Mouse (Mus musculus): Measurements from ENCODE around the gene Med24. TPM values are rescaled to one million over a fixed set of nuclear protein-coding genes. Genes with fewer than 3 reads are reported as not detected.
"Not testable (repeated sequence)": the region's sequence is repeated elsewhere in the genome, so short reads cannot be mapped to it uniquely, and the experiment has no call there.

The Med24 gene
- polyA plus RNA-seq, 2 experiments, result 43.9 to 83.4 TPM

GRCm38 (mm10) chr11:98671284-98671815 lies 57.9 kb downstream of the Med24 start:
- Histone ChIP-seq H3K4me3 (replicated peaks; ENCODE audit: low read length) (no peak overlapping the region), H3K36me3 (ENCODE audit: control insufficient read depth, insufficient read depth, low read length) (no peaks in the 10 kb centered on the region), H3K4me1 (ENCODE audit: control insufficient read depth, insufficient read depth, low read length) (no peaks in the 10 kb centered on the region), H3K9ac (ENCODE audit: low read depth, low read length, severe bottlenecking) (no peak overlapping the region), H3K9me3 (ENCODE audit: control insufficient read depth, low read length) (no peaks in the 10 kb centered on the region), H3K4me2 (replicated peaks; ENCODE audit: low read depth, low read length, severe bottlenecking) (no peak overlapping the region), H3K27me3 (ENCODE audit: control insufficient read depth, insufficient read depth, low read length) (0 out of 2 replicates have a peak, but pooled peaks cover 14% of the 10 kb centered on the region), H3K27ac (replicated peaks; ENCODE audit: low read depth, low read length) (no peak overlapping the region)
- ATAC-seq (ENCODE audit: low FRiP score, low read depth) (no peak), DNase-seq (ENCODE audit: low spot score) (no peak)
- WGBS, result 66% methylated on average over 3 of the region's 3 CpGs
- no peak for TF ChIP-seq POLR2A (IDR thresholded peaks at IDR 0.05; ENCODE audit: borderline replicate concordance, extremely low read depth, insufficient read depth, insufficient read length)

GRCm38 (mm10) chr11:98668984-98669383 lies 60.3 kb downstream of the Med24 start:
- Histone ChIP-seq H3K9me3 (ENCODE audit: control insufficient read depth, low read length) (no peaks in the 10 kb centered on the region), H3K27me3 (ENCODE audit: control insufficient read depth, insufficient read depth, low read length) (0 out of 2 replicates have a peak, but pooled peaks cover 14% of the 10 kb centered on the region), H3K27ac (replicated peaks; ENCODE audit: low read depth, low read length) (no peak overlapping the region), H3K36me3 (ENCODE audit: control insufficient read depth, insufficient read depth, low read length) (no peaks in the 10 kb centered on the region), H3K4me2 (replicated peaks; ENCODE audit: low read depth, low read length, severe bottlenecking) (no peak overlapping the region), H3K4me1 (ENCODE audit: control insufficient read depth, insufficient read depth, low read length) (no peaks in the 10 kb centered on the region), H3K9ac (ENCODE audit: low read depth, low read length, severe bottlenecking) (no peak overlapping the region), H3K4me3 (replicated peaks; ENCODE audit: low read length) (no peak overlapping the region)
- DNase-seq (ENCODE audit: low spot score) (no peak), ATAC-seq (ENCODE audit: low FRiP score, low read depth) (no peak)
- 65% methylated on average over 2 of the region's 2 CpGs for WGBS
- no peak for TF ChIP-seq POLR2A (IDR thresholded peaks at IDR 0.05; ENCODE audit: borderline replicate concordance, extremely low read depth, insufficient read depth, insufficient read length)

GRCm38 (mm10) chr11:98664091-98664490 lies 65.1 kb downstream of the Med24 start, which contains the start of gene Gsdma:
TSS of gene Gsdma (plus strand) at chr11:98664351.
- Histone ChIP-seq H3K4me3 (replicated peaks; ENCODE audit: low read length) (no peak within 1 kb of the TSS), H3K4me1 (ENCODE audit: control insufficient read depth, insufficient read depth, low read length) (no peaks in the 10 kb centered on the region), H3K9ac (ENCODE audit: low read depth, low read length, severe bottlenecking) (no peak within 1 kb of the TSS), H3K27ac (replicated peaks; ENCODE audit: low read depth, low read length) (no peak within 1 kb of the TSS), H3K4me2 (replicated peaks; ENCODE audit: low read depth, low read length, severe bottlenecking) (no peak within 1 kb of the TSS), H3K27me3 (ENCODE audit: control insufficient read depth, insufficient read depth, low read length) (0 out of 2 replicates have a peak, but pooled peaks cover 14% of the 10 kb centered on the region), H3K9me3 (ENCODE audit: control insufficient read depth, low read length) (no peaks in the 10 kb centered on the region), H3K36me3 (ENCODE audit: control insufficient read depth, insufficient read depth, low read length) (no peaks in the 10 kb centered on the region)
- ATAC-seq (ENCODE audit: low FRiP score, low read depth) (no peak), DNase-seq (ENCODE audit: low spot score) (no peak)
- no peak for TF ChIP-seq POLR2A (IDR thresholded peaks at IDR 0.05; ENCODE audit: borderline replicate concordance, extremely low read depth, insufficient read depth, insufficient read length)
- 23% methylated on average over 4 of the region's 4 CpGs for WGBS

DNA sequence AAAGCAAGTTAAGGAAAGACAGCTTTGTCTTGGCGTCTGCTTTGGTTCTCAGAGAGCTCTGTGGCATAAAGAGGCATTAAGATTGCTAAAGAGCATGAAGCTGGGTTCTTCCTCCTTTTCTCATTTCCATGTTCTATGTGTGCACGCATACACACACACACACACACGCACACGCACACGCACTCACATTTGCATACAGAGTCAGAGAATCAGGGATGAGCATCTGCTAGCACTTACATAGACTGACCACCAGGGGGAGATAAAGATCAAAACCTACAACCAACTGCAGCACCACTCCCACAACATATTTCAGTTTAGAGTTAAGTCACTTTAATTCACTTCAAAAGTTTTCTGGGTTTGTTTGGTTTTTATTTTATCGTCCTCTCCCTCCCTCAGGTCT lies 68.7 kb downstream of the Med24 start:
- Histone ChIP-seq H3K9me3 (ENCODE audit: control insufficient read depth, low read length) (no peaks in the 10 kb centered on the region), H3K27ac (replicated peaks; ENCODE audit: low read depth, low read length) (no peak overlapping the region), H3K4me2 (replicated peaks; ENCODE audit: low read depth, low read length, severe bottlenecking) (no peak overlapping the region), H3K9ac (ENCODE audit: low read depth, low read length, severe bottlenecking) (no peak overlapping the region), H3K36me3 (ENCODE audit: control insufficient read depth, insufficient read depth, low read length) (no peaks in the 10 kb centered on the region), H3K4me3 (replicated peaks; ENCODE audit: low read length) (no peak overlapping the region), H3K4me1 (ENCODE audit: control insufficient read depth, insufficient read depth, low read length) (no peaks in the 10 kb centered on the region), H3K27me3 (ENCODE audit: control insufficient read depth, insufficient read depth, low read length) (no peaks in the 10 kb centered on the region)
- TF ChIP-seq POLR2A (IDR thresholded peaks at IDR 0.05; ENCODE audit: borderline replicate concordance, extremely low read depth, insufficient read depth, insufficient read length), result no peak
- DNase-seq (ENCODE audit: low spot score), result peak; percentile 77
- no peak for ATAC-seq (ENCODE audit: low FRiP score, low read depth)
- WGBS, result 8% methylated on average over 6 of the region's 6 CpGs

DNA sequence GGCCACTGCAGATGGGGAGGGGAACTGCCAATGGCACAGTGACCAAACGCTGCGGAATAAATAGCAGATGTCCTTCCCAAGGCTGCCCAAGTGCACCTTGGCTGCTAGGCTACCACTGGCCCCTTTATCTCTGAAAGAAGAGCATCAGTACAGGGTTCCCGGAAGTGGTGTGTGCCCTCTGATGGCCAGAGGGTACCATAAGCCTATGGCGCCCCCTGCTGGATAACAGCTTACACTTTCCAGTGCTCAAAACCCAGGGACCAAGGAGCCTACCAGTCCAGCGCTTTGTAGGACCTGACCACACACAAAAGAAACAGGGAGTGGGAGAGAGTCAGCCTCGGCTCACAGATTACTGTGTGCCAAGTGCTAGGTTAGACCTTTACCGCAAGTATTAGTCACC lies 74.2 kb downstream of the Med24 start:
- DNase-seq (ENCODE audit: low spot score); H3K27ac ChIP-seq (replicated peaks; ENCODE audit: low read depth, low read length); H3K9me3 ChIP-seq (ENCODE audit: control insufficient read depth, low read length); H3K27me3 ChIP-seq (ENCODE audit: control insufficient read depth, insufficient read depth, low read length); H3K36me3 ChIP-seq (ENCODE audit: control insufficient read depth, insufficient read depth, low read length); H3K4me3 ChIP-seq (replicated peaks; ENCODE audit: low read length); H3K4me2 ChIP-seq (replicated peaks; ENCODE audit: low read depth, low read length, severe bottlenecking); H3K9ac ChIP-seq (ENCODE audit: low read depth, low read length, severe bottlenecking); H3K4me1 ChIP-seq (ENCODE audit: control insufficient read depth, insufficient read depth, low read length); ATAC-seq (ENCODE audit: low FRiP score, low read depth): not testable (repeated sequence)
- 9% methylated on average over 6 of the region's 7 CpGs for WGBS

Other genes with a start within 250 kb of the Med24 start
- gene Ikzf3, start 183.4 kb downstream of the Med24 start, polyA plus RNA-seq (2012; rRNA removed), result 0.45 and 0.46 TPM in 2 replicates
- gene Ikzf3, start 183.4 kb downstream of the Med24 start, polyA plus RNA-seq (2014; fragmentation: Nextera tagmentation; extraction: Ambion mirVana), result 0.23 and 0.61 TPM in 2 replicates
- gene Zpbp2, start 178.3 kb downstream of the Med24 start, polyA plus RNA-seq (2012; rRNA removed), result 0.43 TPM in 1 of 2 replicates, not detected in the other
- 0.21 TPM in 1 of 2 replicates, not detected in the other for gene Zpbp2, start 178.3 kb downstream of the Med24 start, polyA plus RNA-seq (2014; fragmentation: Nextera tagmentation; extraction: Ambion mirVana)
- 76.8 and 86.6 TPM in 2 replicates for gene Ormdl3, start 142.1 kb downstream of the Med24 start, polyA plus RNA-seq (2012; rRNA removed)
- gene Ormdl3, start 142.1 kb downstream of the Med24 start, polyA plus RNA-seq (2014; fragmentation: Nextera tagmentation; extraction: Ambion mirVana), result 12.9 and 13.7 TPM in 2 replicates
- not detected in 2 replicates for gene Lrrc3c, start 131.1 kb downstream of the Med24 start, polyA plus RNA-seq (2012; rRNA removed)
- gene Lrrc3c, start 131.1 kb downstream of the Med24 start, polyA plus RNA-seq (2014; fragmentation: Nextera tagmentation; extraction: Ambion mirVana), result not detected in 2 replicates
- 0.12 and 0.31 TPM in 2 replicates for gene Gm12355, start 103.8 kb downstream of the Med24 start, polyA plus RNA-seq (2012; rRNA removed)
- gene Gm12355, start 103.8 kb downstream of the Med24 start, polyA plus RNA-seq (2014; fragmentation: Nextera tagmentation; extraction: Ambion mirVana), result 0.69 and 1.3 TPM in 2 replicates
- gene Gsdma3, start 103.1 kb downstream of the Med24 start, polyA plus RNA-seq (2012; rRNA removed), result not detected in 2 replicates
- not detected in 2 replicates for gene Gsdma3, start 103.1 kb downstream of the Med24 start, polyA plus RNA-seq (2014; fragmentation: Nextera tagmentation; extraction: Ambion mirVana)
- not detected in 2 replicates for gene Gsdma2, start 82.7 kb downstream of the Med24 start, polyA plus RNA-seq (2012; rRNA removed)
- not detected in 2 replicates for gene Gsdma2, start 82.7 kb downstream of the Med24 start, polyA plus RNA-seq (2014; fragmentation: Nextera tagmentation; extraction: Ambion mirVana)
- 0.14 and 0.16 TPM in 2 replicates for gene Gsdma, start 65.1 kb downstream of the Med24 start, polyA plus RNA-seq (2012; rRNA removed)
- 0.47 and 0.55 TPM in 2 replicates for gene Gsdma, start 65.1 kb downstream of the Med24 start, polyA plus RNA-seq (2014; fragmentation: Nextera tagmentation; extraction: Ambion mirVana)
- gene Psmd3, start 46.9 kb downstream of the Med24 start, polyA plus RNA-seq (2012; rRNA removed), result 208 and 228 TPM in 2 replicates
- 141 and 145 TPM in 2 replicates for gene Psmd3, start 46.9 kb downstream of the Med24 start, polyA plus RNA-seq (2014; fragmentation: Nextera tagmentation; extraction: Ambion mirVana)
- 0.11 TPM in 1 of 2 replicates, not detected in the other for gene Csf3, start 28.2 kb downstream of the Med24 start, polyA plus RNA-seq (2012; rRNA removed)
- not detected in 2 replicates for gene Csf3, start 28.2 kb downstream of the Med24 start, polyA plus RNA-seq (2014; fragmentation: Nextera tagmentation; extraction: Ambion mirVana)
- gene Thra, start 11.2 kb upstream of the Med24 start, polyA plus RNA-seq (2012; rRNA removed), result 149 and 157 TPM in 2 replicates
- gene Thra, start 11.2 kb upstream of the Med24 start, polyA plus RNA-seq (2014; fragmentation: Nextera tagmentation; extraction: Ambion mirVana), result 55.9 and 63.2 TPM in 2 replicates
- 1.8 and 2.5 TPM in 2 replicates for gene Nr1d1, start 45.9 kb upstream of the Med24 start, polyA plus RNA-seq (2012; rRNA removed)
- gene Nr1d1, start 45.9 kb upstream of the Med24 start, polyA plus RNA-seq (2014; fragmentation: Nextera tagmentation; extraction: Ambion mirVana), result 1.2 and 1.4 TPM in 2 replicates
- gene Msl1, start 66.1 kb upstream of the Med24 start, polyA plus RNA-seq (2012; rRNA removed), result 76.9 and 81.1 TPM in 2 replicates
- gene Msl1, start 66.1 kb upstream of the Med24 start, polyA plus RNA-seq (2014; fragmentation: Nextera tagmentation; extraction: Ambion mirVana), result 19.8 and 23.5 TPM in 2 replicates
- 52.4 and 56.8 TPM in 2 replicates for gene Casc3, start 75.5 kb upstream of the Med24 start, polyA plus RNA-seq (2012; rRNA removed)
- gene Casc3, start 75.5 kb upstream of the Med24 start, polyA plus RNA-seq (2014; fragmentation: Nextera tagmentation; extraction: Ambion mirVana), result 34.1 and 40.4 TPM in 2 replicates
- gene Rapgefl1, start 107.3 kb upstream of the Med24 start, polyA plus RNA-seq (2012; rRNA removed), result 31.4 and 41.8 TPM in 2 replicates
- gene Rapgefl1, start 107.3 kb upstream of the Med24 start, polyA plus RNA-seq (2014; fragmentation: Nextera tagmentation; extraction: Ambion mirVana), result 8.8 and 8.9 TPM in 2 replicates
- gene Wipf2, start 134.2 kb upstream of the Med24 start, polyA plus RNA-seq (2012; rRNA removed), result 10.5 and 11.4 TPM in 2 replicates
- 4.7 and 4.9 TPM in 2 replicates for gene Wipf2, start 134.2 kb upstream of the Med24 start, polyA plus RNA-seq (2014; fragmentation: Nextera tagmentation; extraction: Ambion mirVana)
- 13.1 and 15.6 TPM in 2 replicates for gene Cdc6, start 178.4 kb upstream of the Med24 start, polyA plus RNA-seq (2012; rRNA removed)
- 25.2 and 25.8 TPM in 2 replicates for gene Cdc6, start 178.4 kb upstream of the Med24 start, polyA plus RNA-seq (2014; fragmentation: Nextera tagmentation; extraction: Ambion mirVana)
- gene Rara, start 198.4 kb upstream of the Med24 start, polyA plus RNA-seq (2012; rRNA removed), result 39.8 and 57.0 TPM in 2 replicates
- gene Rara, start 198.4 kb upstream of the Med24 start, polyA plus RNA-seq (2014; fragmentation: Nextera tagmentation; extraction: Ambion mirVana), result 52.4 and 58.3 TPM in 2 replicates

Measured in limb, embryonic 14.5 days (tissue).